Mouse (Mus musculus) limb, embryonic 11.5 days (tissue): Measurements from ENCODE around the gene Phkg2. TPM values are rescaled to one million over a fixed set of nuclear protein-coding genes. Genes with fewer than 3 reads are reported as not detected.

Experiments used
- ATAC-seq: fragments of 200-750 bp; cut with Nextera tagmentation; 2 replicates; pipeline ENCODE4 v1.8.0; 2017; ENCODE audit warnings: low read depth; ENCODE audit not compliant: insufficient number of reproducible peaks, low FRiP score, low TSS enrichment
- DNase-seq: peaks from one replicate; pipeline ENCODE4 v3.0.0-alpha.2; 2015; ENCODE audit warnings: low spot score
- H3K27ac ChIP-seq: fragments of 300-500 bp; sonication (generic); replicated peaks from 2 replicates; pipeline ENCODE4 v1.5.1; 2014; ENCODE audit warnings: low read depth, mild to moderate bottlenecking, low read length
- H3K27me3 ChIP-seq: fragments of 300-500 bp; sonication (generic); 2 replicates; pipeline ENCODE4 v1.6.1; 2014; ENCODE audit warnings: mild to moderate bottlenecking, low read length, mixed read lengths; ENCODE audit not compliant: control insufficient read depth, insufficient read depth
- H3K36me3 ChIP-seq: fragments of 300-500 bp; sonication (generic); 2 replicates; pipeline ENCODE4 v1.6.1; 2014; ENCODE audit warnings: mild to moderate bottlenecking, low read length, moderate library complexity, mixed read lengths; ENCODE audit not compliant: control insufficient read depth, insufficient read depth
- H3K4me1 ChIP-seq: fragments of 300-500 bp; sonication (generic); 2 replicates; pipeline ENCODE4 v1.6.1; 2014; ENCODE audit warnings: low read length, mixed read lengths; ENCODE audit not compliant: control insufficient read depth, insufficient read depth
- H3K4me2 ChIP-seq: fragments of 300-500 bp; sonication (generic); 2 replicates; pipeline ENCODE4 v1.6.1; 2014; ENCODE audit warnings: low read depth, mild to moderate bottlenecking, moderate library complexity; ENCODE audit not compliant: severe bottlenecking
- H3K4me3 ChIP-seq: fragments of 300-500 bp; sonication (generic); 2 replicates; pipeline ENCODE4 v1.5.1; 2014; ENCODE audit warnings: low read depth, low read length
- H3K9ac ChIP-seq: fragments of 300-500 bp; sonication (generic); 2 replicates; pipeline ENCODE4 v1.6.1; 2014; ENCODE audit warnings: mild to moderate bottlenecking, low read length
- H3K9me3 ChIP-seq: fragments of 300-500 bp; sonication (generic); 2 replicates; pipeline ENCODE4 v1.6.1; 2016; ENCODE audit warnings: low read length; ENCODE audit not compliant: control insufficient read depth
- WGBS: fragments of 180-500 bp; shearing (Covaris S2); extraction: QIAGEN DNeasy Blood & Tissue Kit; methylation state at CpG from one replicate; pipeline ENCODE4 v1.1.7; 2014; 5-methylcytosine and 5-hydroxymethylcytosine counted together
- polyA plus RNA-seq: library from polyadenylated mRNA; unstranded; fragments of >200 nt; fragmentation: Nextera tagmentation; extraction: Ambion mirVana; gene quantifications from 2 replicates; pipeline ENCODE4 v1.2.1, GENCODE M21; 2014

The Phkg2 gene
- polyA plus RNA-seq, 1 experiment from 2014 or later = 45.7 TPM

DNA sequence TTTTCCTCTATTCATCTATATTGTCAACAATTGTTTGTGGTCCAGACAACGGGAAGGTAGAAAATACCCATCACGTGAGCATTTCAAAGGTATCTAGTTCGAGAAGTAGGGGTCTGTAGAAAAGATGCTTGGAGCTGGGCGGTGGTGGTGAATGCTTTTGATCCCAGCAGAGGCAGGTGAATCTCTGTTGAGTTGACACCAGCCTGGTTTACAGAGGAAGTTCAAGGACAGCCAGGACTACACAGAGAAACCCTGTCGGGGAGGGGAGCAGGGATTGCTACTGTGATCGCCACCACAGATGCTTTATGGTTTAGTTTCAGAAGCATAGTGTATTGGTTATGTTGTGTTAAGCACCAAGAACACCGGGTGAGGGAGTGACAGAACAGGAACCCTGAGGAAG lies 975 bp downstream of the Phkg2 start:
- Histone ChIP-seq H3K4me1 (peaks cover 11% of the 10 kb centered on the region; the same call in 1 of the 2 replicates), H3K9me3 (no peaks in the 10 kb centered on the region), H3K27me3 (no peaks in the 10 kb centered on the region), H3K36me3 (peaks cover 11% of the 10 kb centered on the region), H3K4me2 (peak overlapping the region; percentile 82), H3K9ac (peak overlapping the region; percentile 72), H3K27ac (no peak overlapping the region), H3K4me3 (peak overlapping the region; percentile 69)
- ATAC-seq (no peak), DNase-seq (no peak)
- WGBS = 26% methylated on average over 7 of the region's 7 CpGs

GRCm38 (mm10) chr7:127583260-127583659 lies 10.1 kb downstream of the Phkg2 start:
- H3K9ac ChIP-seq = no peak overlapping the region
- 90% methylated on average over 6 of the region's 6 CpGs for WGBS
- ATAC-seq = no peak

DNA sequence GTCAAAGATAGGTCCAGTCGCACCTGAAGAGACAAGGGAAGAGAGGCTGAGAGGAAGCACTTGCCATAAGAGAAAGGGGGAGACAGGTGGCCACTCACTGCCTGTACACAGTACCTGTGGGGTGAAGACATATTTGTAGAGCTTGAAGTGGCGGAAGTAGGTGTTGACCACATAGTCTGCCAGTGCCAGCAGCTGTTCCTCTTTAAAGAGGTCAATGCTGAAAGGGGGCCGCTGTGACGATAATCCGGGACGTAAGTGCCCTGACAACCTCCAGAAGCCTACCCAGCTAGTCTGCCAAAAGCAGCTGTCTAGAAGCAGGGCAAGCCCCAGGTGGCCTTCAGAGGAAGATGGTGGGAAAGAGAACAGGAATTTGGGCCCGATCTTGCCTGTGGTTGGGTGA lies 11.9 kb downstream of the Phkg2 start:
- Histone ChIP-seq H3K36me3 (peaks cover 11% of the 10 kb centered on the region; the same call in 1 of the 2 replicates), H3K4me3 (no peak overlapping the region), H3K27me3 (no peaks in the 10 kb centered on the region), H3K9ac (no peak overlapping the region), H3K4me2 (no peak overlapping the region), H3K27ac (no peak overlapping the region), H3K9me3 (no peaks in the 10 kb centered on the region), H3K4me1 (peaks cover 3% of the 10 kb centered on the region)
- ATAC-seq (no peak), DNase-seq (no peak)
- 85% methylated on average over 7 of the region's 7 CpGs for WGBS

More at GRCm38 (mm10) chr7:127583260-127583659, 10.1 kb downstream of the Phkg2 start:
- DNase-seq = no peak
- Histone ChIP-seq H3K27me3 (no peaks in the 10 kb centered on the region), H3K27ac (no peak overlapping the region), H3K36me3 (peaks cover 19% of the 10 kb centered on the region; the same call in 1 of the 2 replicates), H3K9me3 (no peaks in the 10 kb centered on the region), H3K4me3 (no peak overlapping the region), H3K4me1 (no peaks in the 10 kb centered on the region), H3K4me2 (no peak overlapping the region)

DNA sequence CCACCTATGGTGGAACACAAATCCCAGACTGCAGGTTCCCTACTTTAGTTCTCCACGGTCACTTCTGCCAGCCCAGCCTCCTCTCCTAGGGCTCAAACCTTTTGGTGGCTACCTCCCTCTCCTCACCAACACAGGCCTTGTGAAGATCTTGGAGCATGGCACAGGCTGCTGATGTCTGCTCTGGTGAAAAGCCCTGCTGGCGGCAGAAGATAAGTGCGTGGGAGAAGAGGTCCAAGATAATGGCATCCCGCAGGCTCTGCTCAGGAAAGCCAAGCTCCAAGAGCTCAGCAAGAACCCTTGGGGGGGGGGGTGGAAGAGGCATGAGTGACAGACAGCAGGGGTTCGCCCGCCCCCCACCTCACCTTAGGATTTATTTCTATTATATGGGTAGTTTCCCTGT lies 13.0 kb downstream of the Phkg2 start:
- no peak for ATAC-seq
- Histone ChIP-seq H3K4me3 (no peak overlapping the region), H3K27me3 (no peaks in the 10 kb centered on the region), H3K27ac (no peak overlapping the region), H3K4me2 (no peak overlapping the region), H3K9ac (no peak overlapping the region), H3K9me3 (no peaks in the 10 kb centered on the region), H3K4me1 (peaks cover 3% of the 10 kb centered on the region), H3K36me3 (peaks cover 15% of the 10 kb centered on the region; the same call in 1 of the 2 replicates)
- 89% methylated on average over 6 of the region's 6 CpGs for WGBS
- DNase-seq = no peak

DNA sequence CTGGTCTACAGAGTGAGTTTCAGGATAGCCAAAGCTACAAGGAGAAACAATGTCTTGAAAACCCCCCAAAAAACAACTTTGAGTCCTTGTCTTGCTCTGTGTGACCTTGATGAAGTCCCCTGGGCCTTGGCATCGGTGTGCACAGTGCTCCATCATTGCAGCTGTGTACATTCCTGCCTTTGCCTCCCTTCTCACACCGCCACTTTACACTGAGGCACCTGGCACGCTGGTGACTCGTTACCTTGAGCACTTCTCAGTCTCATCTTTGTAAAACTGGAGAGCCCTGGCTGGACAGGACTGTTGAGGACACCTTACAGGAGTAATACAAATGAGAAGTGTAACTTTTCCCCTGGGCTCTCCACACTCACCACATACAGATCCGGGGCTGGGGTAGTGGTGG lies 14.1 kb downstream of the Phkg2 start:
- Histone ChIP-seq H3K4me2 (peak overlapping the region; percentile 72), H3K27me3 (no peaks in the 10 kb centered on the region), H3K4me1 (peaks cover 3% of the 10 kb centered on the region), H3K27ac (peak overlapping the region; percentile 30; the same call in 1 of the 2 replicates), H3K4me3 (peak overlapping the region; percentile 91), H3K9ac (no peak overlapping the region), H3K36me3 (peaks cover 19% of the 10 kb centered on the region), H3K9me3 (no peaks in the 10 kb centered on the region)
- DNase-seq (no peak), ATAC-seq (no peak)
- WGBS = 63% methylated on average over 5 of the region's 5 CpGs

- Histone ChIP-seq H3K27me3 (no peaks in the 10 kb centered on the region), H3K27ac (peak within 1 kb of the TSS; percentile 30; the same call in 1 of the 2 replicates), H3K4me3 (peak within 1 kb of the TSS; percentile 91), H3K9me3 (no peaks in the 10 kb centered on the region), H3K9ac (peak within 1 kb of the TSS; percentile 79), H3K4me1 (peaks cover 3% of the 10 kb centered on the region), H3K4me2 (peak within 1 kb of the TSS; percentile 72), H3K36me3 (peaks cover 18% of the 10 kb centered on the region)
- DNase-seq = peak; percentile 94
- peak; percentile 99 for ATAC-seq
- under 1% methylated on average over 50 of the region's 50 CpGs for WGBS
Observed at GRCm38 (mm10) chr7:127588011-127588871, 15.1 kb downstream of the Phkg2 start, which contains the start of the genes Ccdc189 and Rnf40. Gene Ccdc189 (minus strand): TSS chr7:127588595. Gene Rnf40 (plus strand): TSS chr7:127588767.

- H3K9me3 ChIP-seq = no peaks in the 10 kb centered on the region
- peak overlapping the region; percentile 91 for H3K4me3 ChIP-seq
- H3K36me3 ChIP-seq = peaks cover 17% of the 10 kb centered on the region
- no peak for ATAC-seq
- no peaks in the 10 kb centered on the region for H3K27me3 ChIP-seq
- 6% methylated on average over 29 of the region's 29 CpGs for WGBS
- peak overlapping the region; percentile 72 for H3K4me2 ChIP-seq
- no peak for DNase-seq
- H3K4me1 ChIP-seq = peaks cover 3% of the 10 kb centered on the region
- H3K9ac ChIP-seq = peak overlapping the region; percentile 79
- no peak overlapping the region for H3K27ac ChIP-seq
Observed at GRCm38 (mm10) chr7:127588901-127589300, 15.8 kb downstream of the Phkg2 start.

- H3K27ac ChIP-seq = no peak overlapping the region
- H3K9ac ChIP-seq = no peak overlapping the region
Observed at GRCm38 (mm10) chr7:127589637-127590036, 16.5 kb downstream of the Phkg2 start.

More at GRCm38 (mm10) chr7:127589637-127590036, 16.5 kb downstream of the Phkg2 start:
- ATAC-seq (no peak), DNase-seq (no peak)
- WGBS = 94% methylated on average over 9 of the region's 9 CpGs
- Histone ChIP-seq H3K4me3 (peak overlapping the region; percentile 91; the same call in 1 of the 2 replicates), H3K4me2 (peak overlapping the region; percentile 72; the same call in 1 of the 2 replicates), H3K36me3 (peaks cover 20% of the 10 kb centered on the region), H3K4me1 (peaks cover 3% of the 10 kb centered on the region), H3K9me3 (no peaks in the 10 kb centered on the region), H3K27me3 (no peaks in the 10 kb centered on the region)
